Comparison of ENCODE assay signal across 20 mouse cellular contexts in the genomic region with DNA sequence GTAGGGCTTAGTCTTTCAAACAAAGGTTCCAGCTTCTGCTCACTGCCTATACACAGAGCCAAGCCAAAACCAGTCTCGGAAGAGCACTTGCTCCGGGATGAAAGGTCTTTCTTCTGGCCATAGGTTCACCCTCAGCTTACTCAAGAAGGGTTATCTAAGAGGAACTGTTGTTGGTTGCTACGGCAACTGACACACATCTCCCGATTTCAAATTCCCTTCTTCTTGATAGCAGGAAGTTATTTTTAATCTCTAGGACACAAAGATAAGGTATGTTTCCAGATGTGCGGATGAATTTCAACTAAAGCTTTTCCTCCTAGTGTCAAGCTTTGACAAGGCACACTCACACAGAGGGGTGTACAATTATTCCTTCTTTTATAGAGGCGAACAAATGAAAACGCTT. TPM values are rescaled to one million over a fixed set of nuclear protein-coding genes. Genes with fewer than 3 reads are reported as not detected.
DNase-seq lines count a peak whose midpoint lies in the region; ATAC-seq and TF ChIP-seq lines count a peak whose summit lies in the region.
"Had no signal": no experiment of that assay in that cellular context is flagged by ENCODE, and none has a peak within 500 bp of the region (broad histone marks: within the 10 kb centered on the region; RNA-seq: fewer than 3 reads in every experiment).

No protein-coding gene starts in this region.

- H3K4me2 ChIP-seq in hindbrain, embryonic 15.5 days = no peak overlapping the region
- H3K4me2 ChIP-seq in hindbrain, embryonic 11.5 days (replicated peaks; ENCODE audit: low read depth, low read length) = no peak overlapping the region
- H3K4me2 ChIP-seq in midbrain, postnatal 0 days (ENCODE audit: low read depth, low read length, poor library complexity, severe bottlenecking) = no peak overlapping the region
- no peak overlapping the region for H3K4me2 ChIP-seq in midbrain, embryonic 11.5 days
- H3K4me2 ChIP-seq in forebrain, postnatal 0 days (ENCODE audit: low read depth) = no peak overlapping the region
- H3K4me2 ChIP-seq: heart, embryonic 12.5 days had no signal

- no peaks in the 10 kb centered on the region for H3K9me3 ChIP-seq in hindbrain, embryonic 15.5 days
- H3K9me3 ChIP-seq in hindbrain, embryonic 11.5 days (ENCODE audit: control insufficient read depth, low read length) = no peaks in the 10 kb centered on the region
- no peaks in the 10 kb centered on the region for H3K9me3 ChIP-seq in midbrain, postnatal 0 days (ENCODE audit: low read length)
- no peaks in the 10 kb centered on the region for H3K9me3 ChIP-seq in midbrain, embryonic 11.5 days (ENCODE audit: control insufficient read depth, low read length)
- H3K9me3 ChIP-seq in forebrain, postnatal 0 days (ENCODE audit: low read length) = no peaks in the 10 kb centered on the region
- H3K9me3 ChIP-seq: embryonic facial prominence, embryonic 10.5 days; heart, embryonic 12.5 days; hindbrain, embryonic 10.5 days had no signal

- no peak for TF ChIP-seq POLR2A in brain, embryonic 14.5 days (IDR thresholded peaks at IDR 0.05; ENCODE audit: borderline replicate concordance, extremely low read depth, insufficient read depth, insufficient read length, poor library complexity, severe bottlenecking)

- ATAC-seq in hindbrain, embryonic 15.5 days (ENCODE audit: low FRiP score, low read depth) = no peak
- no peak for ATAC-seq in hindbrain, embryonic 11.5 days (ENCODE audit: low FRiP score)
- no peak for ATAC-seq in midbrain, postnatal 0 days (ENCODE audit: low FRiP score)
- no peak for ATAC-seq in midbrain, embryonic 11.5 days (ENCODE audit: low FRiP score)
- peak; percentile 15; the same call in 1 of the 2 replicates for ATAC-seq in forebrain, postnatal 0 days
- ATAC-seq: activated CD4-positive, CD25-positive, alpha-beta regulatory T cell, adult 4 months; hindbrain, embryonic 16.5 days; inflammation-experienced regulatory T-cells, adult 6 months; intestine, postnatal 0 days had no signal

- peaks cover 29% of the 10 kb centered on the region for H3K36me3 ChIP-seq in hindbrain, embryonic 15.5 days
- no peaks in the 10 kb centered on the region; the same call in 1 of the 2 replicates for H3K36me3 ChIP-seq in hindbrain, embryonic 11.5 days (ENCODE audit: control insufficient read depth, insufficient read depth, low read length)
- H3K36me3 ChIP-seq in midbrain, postnatal 0 days (ENCODE audit: insufficient read depth, low read length) = peaks cover 44% of the 10 kb centered on the region
- peaks cover 2% of the 10 kb centered on the region; the same call in 1 of the 2 replicates for H3K36me3 ChIP-seq in midbrain, embryonic 11.5 days (ENCODE audit: control insufficient read depth, insufficient read depth, low read length)
- H3K36me3 ChIP-seq in forebrain, postnatal 0 days (ENCODE audit: insufficient read depth) = peaks cover 30% of the 10 kb centered on the region

- 82% methylated on average over 7 of the region's 7 CpGs for WGBS in hindbrain, embryonic 15.5 days
- WGBS in hindbrain, embryonic 11.5 days = 90% methylated on average over 7 of the region's 7 CpGs
- WGBS in midbrain, postnatal 0 days = 67% methylated on average over 7 of the region's 7 CpGs
- WGBS in midbrain, embryonic 11.5 days = 86% methylated on average over 7 of the region's 7 CpGs
- 71% methylated on average over 7 of the region's 7 CpGs for WGBS in forebrain, postnatal 0 days

- no peak overlapping the region for H3K9ac ChIP-seq in hindbrain, embryonic 15.5 days
- H3K9ac ChIP-seq in hindbrain, embryonic 11.5 days (ENCODE audit: low read depth, low read length) = no peak overlapping the region
- H3K9ac ChIP-seq in midbrain, postnatal 0 days (replicated peaks; ENCODE audit: low read length, poor library complexity, severe bottlenecking) = no peak overlapping the region
- H3K9ac ChIP-seq in midbrain, embryonic 11.5 days (ENCODE audit: low read length) = no peak overlapping the region
- H3K9ac ChIP-seq in forebrain, postnatal 0 days = no peak overlapping the region
- H3K9ac ChIP-seq: heart, embryonic 12.5 days had no signal

- no peak overlapping the region for H3K4me3 ChIP-seq in hindbrain, embryonic 15.5 days
- no peak overlapping the region for H3K4me3 ChIP-seq in hindbrain, embryonic 11.5 days (ENCODE audit: low read depth, low read length)
- H3K4me3 ChIP-seq in midbrain, postnatal 0 days (ENCODE audit: low read depth, low read length) = no peak overlapping the region
- no peak overlapping the region for H3K4me3 ChIP-seq in midbrain, embryonic 11.5 days (ENCODE audit: low read depth, low read length)
- no peak overlapping the region for H3K4me3 ChIP-seq in forebrain, postnatal 0 days (ENCODE audit: low read depth, low read length)
- H3K4me3 ChIP-seq: embryonic facial prominence, embryonic 10.5 days; heart, embryonic 12.5 days; hindbrain, embryonic 10.5 days had no signal

- DNase-seq in hindbrain, embryonic 11.5 days (ENCODE audit: low spot score) = no peak
- peak; percentile 5 for DNase-seq in midbrain, postnatal 0 days (ENCODE audit: low spot score)
- no peak for DNase-seq in midbrain, embryonic 11.5 days (ENCODE audit: low spot score, missing footprints)
- peak; percentile 31 for DNase-seq in brain, embryonic 14.5 days (ENCODE audit: low read depth)
- peak; percentile 30 for DNase-seq in forebrain, postnatal 0 days
- no peak for DNase-seq in cerebellum, postnatal 36 days
- DNase-seq in adrenal gland, postnatal 25 days = no peak
- DNase-seq: adrenal gland, postnatal 14 days; cerebellum, adult 11 months; cerebellum, adult 8-10 months; cerebellum, postnatal 14 days; gastrocnemius, postnatal 14 days had no signal

- TF ChIP-seq CTCF in midbrain, postnatal 0 days (IDR thresholded peaks at IDR 0.05) = no peak
- TF ChIP-seq CTCF in brain, embryonic 14.5 days (IDR thresholded peaks at IDR 0.05; ENCODE audit: borderline replicate concordance, extremely low read depth, insufficient read depth, insufficient read length) = no peak
- no peak for TF ChIP-seq CTCF in forebrain, postnatal 0 days (IDR thresholded peaks at IDR 0.05; ENCODE audit: low read depth)

- H3K4me1 ChIP-seq in hindbrain, embryonic 15.5 days (replicated peaks) = peaks cover 10% of the 10 kb centered on the region; the same call in 1 of the 2 replicates
- H3K4me1 ChIP-seq in hindbrain, embryonic 11.5 days (replicated peaks; ENCODE audit: control insufficient read depth, insufficient read depth, low read length) = no peaks in the 10 kb centered on the region
- no peaks in the 10 kb centered on the region for H3K4me1 ChIP-seq in midbrain, postnatal 0 days (ENCODE audit: insufficient read depth, low read length)
- no peaks in the 10 kb centered on the region for H3K4me1 ChIP-seq in midbrain, embryonic 11.5 days (ENCODE audit: control insufficient read depth, insufficient read depth, low read length)
- no peaks in the 10 kb centered on the region; the same call in 1 of the 2 replicates for H3K4me1 ChIP-seq in forebrain, postnatal 0 days (ENCODE audit: insufficient read depth)

- no peaks in the 10 kb centered on the region for H3K27me3 ChIP-seq in hindbrain, embryonic 15.5 days
- H3K27me3 ChIP-seq in hindbrain, embryonic 11.5 days (ENCODE audit: control insufficient read depth, insufficient read depth, low read length) = no peaks in the 10 kb centered on the region
- no peaks in the 10 kb centered on the region for H3K27me3 ChIP-seq in midbrain, postnatal 0 days (ENCODE audit: insufficient read depth, low read length)
- no peaks in the 10 kb centered on the region for H3K27me3 ChIP-seq in midbrain, embryonic 11.5 days (ENCODE audit: control insufficient read depth, insufficient read depth, low read length)
- H3K27me3 ChIP-seq in forebrain, postnatal 0 days (ENCODE audit: insufficient read depth, low read length) = no peaks in the 10 kb centered on the region

- peak overlapping the region; percentile 45 for H3K27ac ChIP-seq in hindbrain, embryonic 15.5 days (replicated peaks)
- H3K27ac ChIP-seq in hindbrain, embryonic 11.5 days (ENCODE audit: low read depth, low read length) = no peak overlapping the region
- H3K27ac ChIP-seq in midbrain, postnatal 0 days (ENCODE audit: low read depth, low read length) = peak overlapping the region; percentile 4; the same call in 1 of the 2 replicates
- H3K27ac ChIP-seq in midbrain, embryonic 11.5 days (ENCODE audit: low read depth, low read length) = no peak overlapping the region
- peak overlapping the region; percentile 76; the same call in 1 of the 2 replicates for H3K27ac ChIP-seq in forebrain, postnatal 0 days (ENCODE audit: low read depth, low read length)
- H3K27ac ChIP-seq: embryonic facial prominence, embryonic 10.5 days; hindbrain, embryonic 10.5 days had no signal

RNA-seq across cellular contexts. Expression of a gene that starts 59.5 kb away (rescaled TPM):
- 23.3 and 23.5 TPM in 2 replicates for polyA plus RNA-seq in hindbrain, embryonic 15.5 days (2015; fragmentation: Nextera tagmentation; extraction: Ambion mirVana)
- polyA plus RNA-seq in hindbrain, embryonic 11.5 days (2014; fragmentation: Nextera tagmentation; extraction: Ambion mirVana) = 18.5 and 22.4 TPM in 2 replicates
- total RNA-seq in midbrain, postnatal 0 days (2014; rRNA removed) = 149 and 151 TPM in 2 replicates
- polyA plus RNA-seq in midbrain, postnatal 0 days (2015; fragmentation: Nextera tagmentation; extraction: Ambion mirVana) = 29.0 and 34.5 TPM in 2 replicates
- 14.6 and 16.5 TPM in 2 replicates for polyA plus RNA-seq in midbrain, embryonic 11.5 days (2014; fragmentation: Nextera tagmentation; extraction: Ambion mirVana)
- 55.5 and 91.1 TPM in 2 replicates for polyA plus RNA-seq in brain, embryonic 14.5 days (2012; rRNA removed)
- 73.2 and 103 TPM in 2 replicates for total RNA-seq in forebrain, postnatal 0 days (2014; rRNA removed)
- polyA plus RNA-seq in forebrain, postnatal 0 days (2015; fragmentation: Nextera tagmentation; extraction: Ambion mirVana) = 14.9 and 21.8 TPM in 2 replicates
- 104 and 105 TPM in 2 replicates for total RNA-seq in adrenal gland, postnatal 25 days (2021)

Comparison
In these comparisons a context has a peak if more than half of its experiments do, and no peak if none do; other contexts are left out.
1. H3K27ac ChIP-seq: peak in hindbrain, embryonic 15.5 days (single experiment), midbrain, postnatal 0 days (single experiment) and forebrain, postnatal 0 days (single experiment); none in hindbrain, embryonic 11.5 days (single experiment) and midbrain, embryonic 11.5 days (single experiment).
2. DNase-seq: peak in midbrain, postnatal 0 days (single experiment), brain, embryonic 14.5 days (single experiment) and forebrain, postnatal 0 days (single experiment); none in hindbrain, embryonic 11.5 days (single experiment), midbrain, embryonic 11.5 days (single experiment), cerebellum, postnatal 36 days (0 of 2) and adrenal gland, postnatal 25 days (single experiment).